Mouse (Mus musculus) limb, embryonic 13.5 days (tissue): ENCODE results near the gene Smox. TPM values are rescaled to one million over a fixed set of nuclear protein-coding genes. Genes with fewer than 3 reads are reported as not detected.
"Not testable (repeated sequence)": the region's sequence is repeated elsewhere in the genome, so short reads cannot be mapped to it uniquely, and the experiment has no call there.

Source experiments
- ATAC-seq: fragments of 200-750 bp; cut with Nextera tagmentation; 2 replicates; pipeline ENCODE4 v1.8.0; 2017; ENCODE audit warnings: low read depth, moderate number of reproducible peaks, moderate TSS enrichment; ENCODE audit not compliant: low FRiP score
- H3K27ac ChIP-seq: fragments of 300-500 bp; sonication (generic); 2 replicates; pipeline ENCODE4 v1.5.1; 2015; ENCODE audit warnings: inconsistent platforms, mild to moderate bottlenecking, moderate library complexity
- H3K27me3 ChIP-seq: fragments of 300-500 bp; sonication (generic); 2 replicates; pipeline ENCODE4 v1.6.1; 2015; ENCODE audit warnings: mild to moderate bottlenecking, inconsistent platforms
- H3K36me3 ChIP-seq: fragments of 300-500 bp; sonication (generic); 2 replicates; pipeline ENCODE4 v1.6.1; 2015; ENCODE audit warnings: inconsistent platforms, mild to moderate bottlenecking, moderate library complexity
- H3K4me1 ChIP-seq: fragments of 300-500 bp; sonication (generic); 2 replicates; pipeline ENCODE4 v1.6.1; 2015; ENCODE audit warnings: inconsistent platforms
- H3K4me2 ChIP-seq: fragments of 300-500 bp; sonication (generic); replicated peaks from 2 replicates; pipeline ENCODE4 v1.6.1; 2015; ENCODE audit warnings: inconsistent platforms, mild to moderate bottlenecking, moderate library complexity
- H3K4me3 ChIP-seq: fragments of 300-500 bp; sonication (generic); 2 replicates; pipeline ENCODE4 v1.5.1; 2015; ENCODE audit warnings: moderate library complexity, mild to moderate bottlenecking, inconsistent platforms
- H3K9ac ChIP-seq: fragments of 300-500 bp; sonication (generic); 2 replicates; pipeline ENCODE4 v1.6.1; 2015; ENCODE audit warnings: mild to moderate bottlenecking, inconsistent platforms
- H3K9me3 ChIP-seq: fragments of 300-500 bp; sonication (generic); 2 replicates; pipeline ENCODE4 v1.6.1; 2016; ENCODE audit warnings: inconsistent platforms
- WGBS: fragments of 180-500 bp; shearing (Covaris S2); methylation state at CpG from one replicate; pipeline ENCODE4 v1.1.7; 2015; 5-methylcytosine and 5-hydroxymethylcytosine counted together
- polyA plus RNA-seq: library from polyadenylated mRNA; unstranded; fragments of >200 nt; fragmentation: Nextera tagmentation; extraction: Ambion mirVana; gene quantifications from 2 replicates; pipeline ENCODE4 v1.2.1, GENCODE M21; 2015

Gene Smox
- polyA plus RNA-seq, 1 experiment from 2014 or later: 72.6 TPM

DNA sequence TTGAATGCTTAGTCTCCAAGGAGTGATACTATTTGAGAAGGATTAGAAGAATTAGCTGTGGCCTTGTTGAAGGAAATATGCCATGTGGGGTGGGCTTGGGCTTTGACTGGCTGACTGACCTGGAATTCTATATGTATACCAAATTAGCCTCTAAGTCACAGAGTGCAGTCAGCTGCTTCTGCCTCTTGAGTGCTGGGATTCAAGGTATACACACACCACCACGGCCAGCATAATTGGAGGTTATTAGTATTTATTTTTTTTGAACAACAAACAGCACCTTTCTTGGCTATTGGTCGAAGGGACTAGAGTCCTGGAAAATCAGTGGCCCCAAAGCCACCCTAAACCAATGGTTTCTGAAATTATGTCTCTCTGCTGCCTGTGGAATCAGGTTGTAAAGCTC is 24.6 kb upstream of the Smox start:
- Histone ChIP-seq H3K4me3 (no peak overlapping the region), H3K27me3 (no peaks in the 10 kb centered on the region), H3K4me1 (no peaks in the 10 kb centered on the region), H3K4me2 (no peak overlapping the region), H3K36me3 (no peaks in the 10 kb centered on the region), H3K9ac (no peak overlapping the region), H3K9me3 (no peaks in the 10 kb centered on the region), H3K27ac (no peak overlapping the region)
- no peak for ATAC-seq
- 73% methylated on average over 2 of the region's 2 CpGs for WGBS

DNA sequence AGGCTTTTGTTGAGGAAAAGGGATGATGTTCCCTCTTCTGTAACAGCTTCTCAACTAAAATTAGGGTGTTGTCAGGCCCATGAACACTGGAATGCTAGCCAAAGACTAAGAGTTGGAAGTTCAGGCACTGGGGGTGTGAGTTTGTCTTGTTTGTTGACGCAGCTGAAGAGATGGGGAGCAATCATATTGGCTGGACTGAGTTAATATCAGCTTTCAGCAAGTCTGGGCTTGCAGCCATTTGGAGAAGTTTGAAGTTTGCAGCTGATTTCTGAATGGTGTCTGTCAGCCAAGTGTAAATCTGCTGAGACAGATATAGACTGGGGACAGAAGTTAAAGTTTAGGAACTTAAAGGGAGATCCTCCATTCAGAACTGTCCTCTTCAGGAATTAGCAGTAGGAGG is 21.4 kb upstream of the Smox start:
- Histone ChIP-seq H3K4me3 (no peak overlapping the region), H3K36me3 (no peaks in the 10 kb centered on the region)

DNA sequence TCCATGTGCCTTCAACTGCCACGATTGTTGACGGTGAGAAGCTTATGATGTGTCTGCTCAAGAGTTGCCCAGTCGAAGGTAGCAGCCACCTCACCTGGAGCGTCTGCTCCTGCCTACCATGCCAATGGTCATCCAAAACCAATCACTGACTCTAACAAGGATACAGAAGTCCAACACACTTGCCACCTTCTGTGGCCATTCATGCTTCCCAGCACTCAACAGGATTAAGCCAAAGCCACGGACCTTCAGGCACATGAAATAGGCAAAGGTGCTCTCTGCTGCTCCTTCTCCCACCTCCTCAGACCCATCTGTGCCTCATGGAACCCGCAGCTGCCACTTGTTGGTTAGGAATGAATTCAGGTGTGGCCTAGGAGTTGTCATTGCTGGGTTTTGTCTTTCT is 17.5 kb upstream of the Smox start:
- Histone ChIP-seq H3K9ac (no peak overlapping the region), H3K4me1 (no peaks in the 10 kb centered on the region), H3K9me3 (no peaks in the 10 kb centered on the region), H3K4me3 (no peak overlapping the region), H3K4me2 (no peak overlapping the region), H3K27me3 (no peaks in the 10 kb centered on the region), H3K27ac (no peak overlapping the region), H3K36me3 (no peaks in the 10 kb centered on the region)
- ATAC-seq: no peak
- WGBS: 83% methylated on average over 6 of the region's 6 CpGs

More for the DNA sequence above, 21.4 kb upstream of the Smox start:
- ATAC-seq: no peak
- H3K9ac ChIP-seq: no peak overlapping the region
- no peak overlapping the region for H3K4me2 ChIP-seq
- H3K9me3 ChIP-seq: no peaks in the 10 kb centered on the region
- H3K27ac ChIP-seq: no peak overlapping the region
- H3K27me3 ChIP-seq: no peaks in the 10 kb centered on the region
- 60% methylated on average over 1 of the region's 1 CpGs for WGBS
- no peaks in the 10 kb centered on the region for H3K4me1 ChIP-seq

DNA sequence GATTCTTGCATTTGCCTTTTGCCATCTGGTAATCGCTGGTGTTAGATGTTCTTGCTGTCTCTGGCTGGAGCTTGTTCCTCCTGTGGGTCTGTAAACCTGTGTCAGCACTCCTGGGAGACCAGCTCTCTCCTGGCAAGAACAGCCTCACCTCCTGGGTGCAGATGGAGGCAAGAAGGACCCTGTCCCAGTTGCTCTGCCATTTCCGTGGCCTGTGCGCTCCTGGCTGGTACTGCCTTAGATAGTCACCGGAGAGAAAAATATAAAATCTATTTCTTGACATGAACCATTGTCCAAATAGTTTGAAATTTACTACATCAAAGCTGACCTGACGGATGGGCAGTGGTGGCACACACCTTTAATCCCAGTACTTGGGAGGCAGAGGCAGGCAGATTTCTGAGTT is 14.2 kb upstream of the Smox start:
- ATAC-seq, H3K36me3 ChIP-seq: not testable (repeated sequence)
- WGBS: 93% methylated on average over 5 of the region's 5 CpGs

DNA sequence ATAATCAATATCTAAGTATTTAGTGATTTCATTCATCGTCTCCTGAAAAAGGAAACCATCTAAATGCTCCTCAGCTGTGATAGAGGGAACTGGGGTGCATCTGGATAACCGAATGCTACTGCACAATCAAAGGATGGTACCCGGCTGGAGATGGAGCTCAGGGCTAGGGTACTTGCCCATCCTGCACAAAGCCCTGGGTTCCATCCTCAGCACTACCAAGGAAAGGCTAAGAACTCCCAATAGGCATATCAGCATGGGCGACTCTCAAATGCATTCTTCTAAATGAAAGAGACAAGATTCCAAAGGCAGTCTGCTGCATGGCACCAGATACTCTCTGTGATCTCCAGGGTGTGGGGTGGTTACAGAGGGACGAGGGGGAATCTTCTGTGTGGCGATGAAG is 13.4 kb upstream of the Smox start:
- WGBS: 85% methylated on average over 6 of the region's 6 CpGs
- no peak overlapping the region for H3K9ac ChIP-seq
- H3K4me3 ChIP-seq: no peak overlapping the region
- no peak for ATAC-seq
- no peak overlapping the region for H3K27ac ChIP-seq
- H3K27me3 ChIP-seq: no peaks in the 10 kb centered on the region
- no peaks in the 10 kb centered on the region for H3K9me3 ChIP-seq
- H3K36me3 ChIP-seq: no peaks in the 10 kb centered on the region
- H3K4me2 ChIP-seq: no peak overlapping the region
- H3K4me1 ChIP-seq: peaks cover 12% of the 10 kb centered on the region

More for the DNA sequence above, 14.2 kb upstream of the Smox start:
- not testable (repeated sequence) for H3K27ac ChIP-seq, H3K9me3 ChIP-seq, H3K27me3 ChIP-seq, H3K4me3 ChIP-seq, H3K9ac ChIP-seq, H3K4me2 ChIP-seq, H3K4me1 ChIP-seq

DNA sequence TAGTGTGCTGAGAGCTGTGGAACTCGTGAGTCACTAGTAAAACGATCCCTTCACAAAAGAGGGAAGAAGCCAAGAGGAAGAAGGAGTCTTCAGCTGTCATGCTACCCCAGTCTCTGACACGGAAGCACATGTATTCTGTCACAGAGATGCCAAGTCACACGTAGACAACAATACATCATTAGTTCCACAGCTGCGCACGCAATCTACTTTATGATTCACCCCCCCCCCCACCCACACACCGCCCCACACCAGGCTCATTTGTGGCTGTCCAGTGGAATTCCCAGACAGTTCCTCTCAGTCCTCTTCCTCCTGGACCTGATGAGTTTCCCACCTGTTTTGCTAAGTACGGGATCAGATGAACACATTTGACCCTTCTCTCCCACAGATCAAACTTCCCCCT is 12.9 kb upstream of the Smox start:
- Histone ChIP-seq H3K27me3 (no peaks in the 10 kb centered on the region), H3K27ac (no peak overlapping the region), H3K9me3 (no peaks in the 10 kb centered on the region), H3K4me2 (no peak overlapping the region), H3K4me1 (peaks cover 17% of the 10 kb centered on the region), H3K4me3 (no peak overlapping the region), H3K36me3 (no peaks in the 10 kb centered on the region), H3K9ac (no peak overlapping the region)
- 69% methylated on average over 8 of the region's 8 CpGs for WGBS
- ATAC-seq: no peak

DNA sequence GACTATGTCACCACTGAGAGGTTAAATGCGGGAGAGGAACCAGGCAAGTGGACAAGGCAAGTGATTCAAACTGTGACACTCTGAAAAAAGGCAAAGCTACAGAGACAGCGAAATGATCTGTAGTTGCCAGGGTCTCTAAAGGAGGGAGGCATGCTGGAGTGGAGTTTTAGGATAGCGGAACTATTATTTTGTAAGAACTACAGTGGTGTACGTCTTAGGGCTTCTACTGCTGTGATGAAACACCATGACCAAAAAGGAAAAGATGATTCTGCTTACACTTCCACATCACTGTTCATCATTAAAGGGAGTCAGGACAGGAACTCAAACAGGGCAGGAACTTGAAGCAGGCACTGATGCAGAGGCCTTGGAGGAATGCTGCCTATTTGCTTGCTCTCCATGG is 12.4 kb upstream of the Smox start:
- H3K4me2 ChIP-seq: no peak overlapping the region
- H3K36me3 ChIP-seq: no peaks in the 10 kb centered on the region
- no peak overlapping the region for H3K27ac ChIP-seq
- H3K9me3 ChIP-seq: no peaks in the 10 kb centered on the region
- peaks cover 22% of the 10 kb centered on the region for H3K4me1 ChIP-seq
- no peak overlapping the region for H3K9ac ChIP-seq
- 88% methylated on average over 4 of the region's 4 CpGs for WGBS
- H3K4me3 ChIP-seq: no peak overlapping the region
- no peaks in the 10 kb centered on the region for H3K27me3 ChIP-seq
- ATAC-seq: no peak

DNA sequence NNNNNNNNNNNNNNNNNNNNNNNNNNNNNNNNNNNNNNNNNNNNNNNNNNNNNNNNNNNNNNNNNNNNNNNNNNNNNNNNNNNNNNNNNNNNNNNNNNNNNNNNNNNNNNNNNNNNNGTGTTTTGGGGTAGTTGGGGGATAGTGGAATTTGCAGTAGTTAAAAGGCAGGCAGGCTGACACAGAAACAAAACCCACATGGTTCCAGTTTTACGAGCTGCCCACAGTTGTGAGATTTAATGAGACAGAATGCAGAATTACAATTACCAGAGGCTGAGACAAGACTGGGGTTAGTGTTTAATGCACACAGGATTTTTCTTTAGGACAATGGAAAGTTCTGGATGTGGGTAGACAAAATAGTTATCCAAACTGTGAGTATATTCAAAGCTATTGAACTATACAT is 9.6 kb upstream of the Smox start:
- H3K4me3 ChIP-seq: no peak overlapping the region
- 0 out of 2 replicates have a peak, but pooled peaks have one; percentile 39 for ATAC-seq
- H3K9me3 ChIP-seq: no peaks in the 10 kb centered on the region
- no peak overlapping the region for H3K4me2 ChIP-seq
- WGBS: 9% methylated on average over 1 of the region's 1 CpGs
- H3K27me3 ChIP-seq: no peaks in the 10 kb centered on the region
- no peak overlapping the region; the same call in 1 of the 2 replicates for H3K27ac ChIP-seq
- peaks cover 28% of the 10 kb centered on the region for H3K4me1 ChIP-seq
- H3K9ac ChIP-seq: no peak overlapping the region
- H3K36me3 ChIP-seq: no peaks in the 10 kb centered on the region

DNA sequence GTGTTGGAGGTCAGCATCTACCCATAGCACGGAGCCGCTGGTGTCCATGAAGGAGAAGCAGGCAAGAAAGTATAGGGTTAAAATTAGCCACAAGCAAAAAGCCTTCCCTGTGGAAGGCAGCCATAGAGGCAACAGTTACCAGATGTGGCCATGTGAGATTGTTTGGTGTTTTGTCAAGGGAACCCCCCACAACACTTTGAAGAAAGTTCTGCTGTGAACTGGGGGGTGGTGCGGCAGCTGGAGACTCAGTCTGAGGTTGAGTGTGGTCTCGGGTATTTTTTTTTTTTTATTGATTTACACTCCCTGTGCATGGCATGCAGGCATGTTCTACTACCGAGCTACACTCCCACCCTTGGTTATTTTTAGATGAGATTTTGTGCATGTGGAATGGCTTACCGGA is 8.8 kb upstream of the Smox start:
- Histone ChIP-seq H3K9me3 (no peaks in the 10 kb centered on the region), H3K36me3 (no peaks in the 10 kb centered on the region), H3K4me1 (peaks cover 32% of the 10 kb centered on the region), H3K27me3 (no peaks in the 10 kb centered on the region), H3K4me3 (no peak overlapping the region), H3K27ac (peak overlapping the region; percentile 48), H3K9ac (no peak overlapping the region), H3K4me2 (0 out of 2 replicates have a peak overlapping the region, but pooled peaks have one; percentile 21)
- ATAC-seq: peak; percentile 67
- WGBS: 14% methylated on average over 6 of the region's 6 CpGs

DNA sequence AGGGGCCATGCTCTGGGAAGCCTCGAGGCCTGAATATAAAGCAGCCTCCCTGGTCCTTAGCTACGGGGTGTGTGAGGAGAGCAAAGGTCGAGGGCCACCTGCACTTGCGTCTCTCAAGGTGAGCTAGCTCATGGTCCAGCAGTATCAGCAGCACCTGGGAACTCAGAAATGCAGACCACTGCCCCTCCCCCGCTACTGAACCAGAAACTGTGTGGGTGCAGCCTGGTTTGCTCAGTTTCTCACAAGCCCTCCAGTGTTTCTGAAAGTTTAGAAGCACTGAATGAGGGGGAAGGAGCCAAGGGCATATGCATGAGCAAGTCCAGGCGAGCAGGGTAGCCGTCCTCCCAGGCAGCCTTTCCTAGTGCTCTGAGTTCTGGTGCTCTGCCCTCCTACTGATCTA is 7.7 kb upstream of the Smox start:
- Histone ChIP-seq H3K4me2 (no peak overlapping the region), H3K4me3 (no peak overlapping the region), H3K9ac (no peak overlapping the region), H3K27me3 (no peaks in the 10 kb centered on the region), H3K9me3 (no peaks in the 10 kb centered on the region), H3K4me1 (peaks cover 40% of the 10 kb centered on the region), H3K36me3 (no peaks in the 10 kb centered on the region), H3K27ac (peak overlapping the region; percentile 48; the same call in 1 of the 2 replicates)
- no peak for ATAC-seq
- WGBS: 46% methylated on average over 7 of the region's 7 CpGs

DNA sequence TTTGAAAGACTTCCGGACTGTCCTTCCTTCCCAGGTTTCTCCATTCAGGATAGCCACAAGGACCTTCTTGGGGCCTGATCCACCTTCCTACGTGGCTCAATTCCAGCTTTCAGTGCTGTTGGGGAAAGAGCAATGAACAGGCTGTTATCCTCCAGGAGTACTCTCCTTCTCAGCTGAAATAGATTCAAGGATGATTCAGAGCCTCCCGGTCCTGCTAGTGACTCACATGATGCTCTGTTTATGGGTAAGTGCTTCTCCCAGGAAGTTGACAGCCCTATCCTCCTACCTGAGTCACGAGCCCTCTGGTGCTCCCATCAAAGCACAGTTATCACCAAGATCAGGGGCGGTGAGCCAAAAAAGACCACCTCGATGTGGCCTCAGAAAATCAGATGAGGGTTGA is 7.1 kb upstream of the Smox start:
- ATAC-seq: no peak
- Histone ChIP-seq H3K4me1 (peaks cover 40% of the 10 kb centered on the region), H3K27ac (no peak overlapping the region)

DNA sequence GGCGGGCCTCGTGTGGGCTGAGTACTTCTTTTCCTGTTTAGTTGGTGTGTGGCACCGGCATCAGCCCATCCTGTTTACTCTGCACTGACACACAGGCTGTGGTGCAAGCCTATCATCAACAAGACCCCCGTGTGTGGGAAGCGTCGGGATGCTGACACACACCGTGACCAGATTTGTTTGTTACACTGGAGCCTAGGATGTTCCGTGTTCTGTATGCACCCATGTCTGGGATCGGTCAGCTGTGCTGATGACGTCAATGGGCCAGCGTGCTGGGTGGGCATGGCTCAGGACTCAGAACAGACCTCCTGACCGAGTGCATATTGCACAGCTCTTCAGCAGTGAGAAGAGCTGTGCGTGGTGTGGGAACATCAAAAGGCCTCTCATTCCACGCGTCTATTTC is 6.2 kb upstream of the Smox start:
- H3K4me3 ChIP-seq: no peak overlapping the region
- peaks cover 40% of the 10 kb centered on the region for H3K4me1 ChIP-seq
- no peaks in the 10 kb centered on the region for H3K36me3 ChIP-seq
- H3K27ac ChIP-seq: no peak overlapping the region
- no peak overlapping the region for H3K4me2 ChIP-seq
- no peaks in the 10 kb centered on the region for H3K9me3 ChIP-seq
- ATAC-seq: no peak
- 90% methylated on average over 15 of the region's 15 CpGs for WGBS
- no peak overlapping the region for H3K9ac ChIP-seq
- no peaks in the 10 kb centered on the region for H3K27me3 ChIP-seq

More for the DNA sequence above, 7.1 kb upstream of the Smox start:
- no peaks in the 10 kb centered on the region for H3K36me3 ChIP-seq
- H3K27me3 ChIP-seq: no peaks in the 10 kb centered on the region
- H3K4me3 ChIP-seq: no peak overlapping the region
- WGBS: 83% methylated on average over 6 of the region's 6 CpGs
- no peak overlapping the region for H3K4me2 ChIP-seq
- H3K9me3 ChIP-seq: no peaks in the 10 kb centered on the region
- H3K9ac ChIP-seq: no peak overlapping the region

DNA sequence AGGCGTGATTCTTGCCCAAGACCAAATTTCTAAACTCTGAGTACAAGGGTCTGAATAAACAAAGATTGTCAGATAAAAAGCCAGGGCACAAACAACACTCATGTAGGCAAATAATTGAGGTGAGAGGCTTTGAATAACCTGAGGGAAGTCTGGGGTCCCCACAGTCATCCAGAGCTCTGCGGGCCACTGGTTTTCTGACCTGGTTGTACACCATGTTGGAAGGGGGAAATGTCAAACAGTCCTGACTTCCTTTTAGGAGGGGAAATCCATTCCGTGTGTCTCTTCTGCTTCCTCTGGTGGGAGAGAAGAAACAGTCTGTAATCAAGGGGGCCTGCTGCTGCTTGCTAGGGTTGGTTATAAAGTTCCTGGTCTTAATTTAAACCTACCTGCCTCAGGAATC is 5.2 kb upstream of the Smox start:
- Histone ChIP-seq H3K4me3 (no peak overlapping the region), H3K27me3 (no peaks in the 10 kb centered on the region), H3K27ac (no peak overlapping the region), H3K36me3 (no peaks in the 10 kb centered on the region), H3K4me2 (no peak overlapping the region), H3K9me3 (no peaks in the 10 kb centered on the region), H3K4me1 (peaks cover 42% of the 10 kb centered on the region), H3K9ac (no peak overlapping the region)
- no peak for ATAC-seq
- WGBS: 72% methylated on average over 3 of the region's 3 CpGs
